ENCODE assay signal across 13 mouse cellular contexts in genomic region chr17:15040455-15040854, GRCm38 (mm10). TPM values are rescaled to one million over a fixed set of nuclear protein-coding genes. Genes with fewer than 3 reads are reported as not detected.
DNase-seq lines count a peak whose midpoint lies in the region; ATAC-seq and TF ChIP-seq lines count a peak whose summit lies in the region.
"Not testable (repeated sequence)": the region's sequence is repeated elsewhere in the genome, so short reads cannot be mapped to it uniquely, and the experiment has no call there.
"Had no signal": no experiment of that assay in that cellular context is flagged by ENCODE, and none has a peak within 500 bp of the region (broad histone marks: within the 10 kb centered on the region; RNA-seq: fewer than 3 reads in every experiment).

No protein-coding gene starts in this region.

- not testable (repeated sequence) for TF ChIP-seq EP300 in lung, postnatal 0 days (IDR thresholded peaks at IDR 0.05)

- H3K9ac ChIP-seq in forebrain, embryonic 12.5 days; intestine, embryonic 14.5 days (ENCODE audit: low read length); liver, embryonic 12.5 days; lung, postnatal 0 days (replicated peaks; ENCODE audit: low read depth); neural tube, embryonic 14.5 days (replicated peaks; ENCODE audit: low read depth, low read length): not testable (repeated sequence)

- not testable (repeated sequence) for TF ChIP-seq CTCF in lung, postnatal 0 days (IDR thresholded peaks at IDR 0.05)

- peak; percentile 70 for ATAC-seq in activated CD4-positive, CD25-positive, alpha-beta regulatory T cell, adult 4 months
- ATAC-seq in forebrain, embryonic 12.5 days (ENCODE audit: low FRiP score): 0 out of 2 replicates have a peak, but pooled peaks have one; percentile 10
- ATAC-seq in intestine, embryonic 14.5 days (replicated peaks; ENCODE audit: low FRiP score, low TSS enrichment, low read depth): peak; percentile 34; the same call in 1 of the 2 replicates
- ATAC-seq in liver, embryonic 12.5 days: peak; percentile 33; the same call in 1 of the 2 replicates
- 0 out of 2 replicates have a peak, but pooled peaks have one; percentile 13 for ATAC-seq in lung, postnatal 0 days
- 0 out of 2 replicates have a peak, but pooled peaks have one; percentile 19 for ATAC-seq in neural tube, embryonic 14.5 days (ENCODE audit: low read depth)

- H3K4me2 ChIP-seq in forebrain, embryonic 12.5 days; intestine, embryonic 14.5 days (ENCODE audit: low read length); liver, embryonic 12.5 days; lung, postnatal 0 days (replicated peaks; ENCODE audit: low read depth, low read length); neural tube, embryonic 14.5 days (ENCODE audit: low read depth, low read length): not testable (repeated sequence)

- H3K9me3 ChIP-seq in forebrain, embryonic 12.5 days; intestine, embryonic 14.5 days (ENCODE audit: control insufficient read depth, low read length); liver, embryonic 12.5 days (replicated peaks); lung, postnatal 0 days (ENCODE audit: low read length); neural tube, embryonic 14.5 days (ENCODE audit: control insufficient read depth, low read length): not testable (repeated sequence)

- not testable (repeated sequence) for H3K36me3 ChIP-seq in forebrain, embryonic 12.5 days (replicated peaks); intestine, embryonic 14.5 days (ENCODE audit: control insufficient read depth, insufficient read depth, low read length); liver, embryonic 12.5 days; lung, postnatal 0 days (ENCODE audit: insufficient read depth, low read length); neural tube, embryonic 14.5 days (ENCODE audit: control insufficient read depth, insufficient read depth, low read length)

- H3K4me1 ChIP-seq in forebrain, embryonic 12.5 days; intestine, embryonic 14.5 days (replicated peaks; ENCODE audit: control insufficient read depth, insufficient read depth, low read length); liver, embryonic 12.5 days; lung, postnatal 0 days (ENCODE audit: insufficient read depth, low read depth, low read length); neural tube, embryonic 14.5 days (ENCODE audit: control insufficient read depth, insufficient read depth, low read length): not testable (repeated sequence)

- DNase-seq in intestine, embryonic 14.5 days (ENCODE audit: low spot score); lung, postnatal 0 days (ENCODE audit: low spot score): not testable (repeated sequence)

- WGBS in forebrain, embryonic 12.5 days: no CpG with 5 or more reads among the region's 3 CpGs
- WGBS in intestine, embryonic 14.5 days: no CpG with 5 or more reads among the region's 3 CpGs
- WGBS in liver, embryonic 12.5 days (ENCODE audit: insufficient replicate concordance): no CpG with 5 or more reads among the region's 3 CpGs
- WGBS in lung, postnatal 0 days: no CpG with 5 or more reads among the region's 3 CpGs
- WGBS in neural tube, embryonic 14.5 days: no CpG with 5 or more reads among the region's 3 CpGs

- not testable (repeated sequence) for H3K27ac ChIP-seq in forebrain, embryonic 12.5 days; intestine, embryonic 14.5 days (ENCODE audit: low read depth); liver, embryonic 12.5 days; lung, postnatal 0 days (ENCODE audit: low read length); neural tube, embryonic 14.5 days (ENCODE audit: low read depth, low read length)

- not testable (repeated sequence) for H3K27me3 ChIP-seq in forebrain, embryonic 12.5 days; intestine, embryonic 14.5 days (replicated peaks; ENCODE audit: control insufficient read depth, insufficient read depth, low read length); liver, embryonic 12.5 days (replicated peaks); lung, postnatal 0 days (replicated peaks; ENCODE audit: insufficient read depth, low read length); neural tube, embryonic 14.5 days (ENCODE audit: control insufficient read depth, insufficient read depth, low read length)

- H3K4me3 ChIP-seq in forebrain, embryonic 12.5 days (replicated peaks); intestine, embryonic 14.5 days (ENCODE audit: low read depth, low read length); liver, embryonic 12.5 days; lung, postnatal 0 days (ENCODE audit: low read depth, low read length); neural tube, embryonic 14.5 days (ENCODE audit: low read depth, low read length): not testable (repeated sequence)

RNA-seq across cellular contexts. Expression of gene Ermard, which starts 0.6 kb away (rescaled TPM):
- polyA plus RNA-seq in activated CD4-positive, CD25-positive, alpha-beta regulatory T cell, adult 4 months (2017; shearing (Covaris generic)): 100 to 1,000 TPM; 102 to 158 TPM
- 91.1 and 106 TPM in 2 replicates for polyA plus RNA-seq in forebrain, embryonic 12.5 days (2016; fragmentation: Nextera tagmentation; extraction: Ambion mirVana)
- polyA plus RNA-seq in intestine, embryonic 14.5 days (2014; fragmentation: Nextera tagmentation; extraction: Ambion mirVana): 61.9 and 75.4 TPM in 2 replicates
- 48.1 and 48.2 TPM in 2 replicates for polyA plus RNA-seq in liver, embryonic 12.5 days (2016; fragmentation: Nextera tagmentation; extraction: Ambion mirVana)
- polyA plus RNA-seq in lung, postnatal 0 days (2015; fragmentation: Nextera tagmentation; extraction: Ambion mirVana): 49.6 and 59.4 TPM in 2 replicates
- polyA plus RNA-seq in neural tube, embryonic 14.5 days (2014; fragmentation: Nextera tagmentation; extraction: Ambion mirVana): 88.5 and 99.2 TPM in 2 replicates

RNA-seq across cellular contexts. Expression of gene Tcte3, which starts 0.8 kb away (rescaled TPM):
- 1 to 10 TPM in 1 of 2 experiments, not detected in 1; 5.5 TPM for polyA plus RNA-seq in activated CD4-positive, CD25-positive, alpha-beta regulatory T cell, adult 4 months (2017; shearing (Covaris generic))
- 0.74 TPM in 1 of 2 replicates, not detected in the other for polyA plus RNA-seq in forebrain, embryonic 12.5 days (2016; fragmentation: Nextera tagmentation; extraction: Ambion mirVana)
- 1.1 TPM in 1 of 2 replicates, not detected in the other for polyA plus RNA-seq in intestine, embryonic 14.5 days (2014; fragmentation: Nextera tagmentation; extraction: Ambion mirVana)
- 3.1 and 3.5 TPM in 2 replicates for polyA plus RNA-seq in liver, embryonic 12.5 days (2016; fragmentation: Nextera tagmentation; extraction: Ambion mirVana)
- polyA plus RNA-seq in lung, postnatal 0 days (2015; fragmentation: Nextera tagmentation; extraction: Ambion mirVana): 1.1 and 1.2 TPM in 2 replicates
- 0.68 TPM in 1 of 2 replicates, not detected in the other for polyA plus RNA-seq in neural tube, embryonic 14.5 days (2014; fragmentation: Nextera tagmentation; extraction: Ambion mirVana)
- polyA plus RNA-seq: embryonic facial prominence, embryonic 12.5 days; forebrain, embryonic 11.5 days; forebrain, postnatal 0 days; kidney, embryonic 14.5 days; lung, embryonic 14.5 days; midbrain, embryonic 13.5 days; thymus, adult 2 months had no signal

RNA-seq across cellular contexts. Expression of gene Gm3448, which starts 0.9 kb away (rescaled TPM):
- polyA plus RNA-seq in activated CD4-positive, CD25-positive, alpha-beta regulatory T cell, adult 4 months (2017; shearing (Covaris generic)): 1 to 10 TPM; 2.1 to 4.7 TPM
- polyA plus RNA-seq in forebrain, embryonic 12.5 days (2016; fragmentation: Nextera tagmentation; extraction: Ambion mirVana): 6.7 and 6.8 TPM in 2 replicates
- polyA plus RNA-seq in intestine, embryonic 14.5 days (2014; fragmentation: Nextera tagmentation; extraction: Ambion mirVana): 3.7 and 3.8 TPM in 2 replicates
- polyA plus RNA-seq in liver, embryonic 12.5 days (2016; fragmentation: Nextera tagmentation; extraction: Ambion mirVana): 4.1 and 5.0 TPM in 2 replicates
- polyA plus RNA-seq in lung, postnatal 0 days (2015; fragmentation: Nextera tagmentation; extraction: Ambion mirVana): 4.4 and 5.0 TPM in 2 replicates
- 2.6 and 4.2 TPM in 2 replicates for polyA plus RNA-seq in neural tube, embryonic 14.5 days (2014; fragmentation: Nextera tagmentation; extraction: Ambion mirVana)

RNA-seq across cellular contexts. Expression of gene Gm3435, which starts 30.5 kb away (rescaled TPM):
- polyA plus RNA-seq in activated CD4-positive, CD25-positive, alpha-beta regulatory T cell, adult 4 months (2017; shearing (Covaris generic)): 10 to 100 TPM in 1 of 2 experiments, 1 to 10 TPM in 1; 5.6 to 10.9 TPM
- polyA plus RNA-seq in forebrain, embryonic 12.5 days (2016; fragmentation: Nextera tagmentation; extraction: Ambion mirVana): 9.0 and 10.8 TPM in 2 replicates
- polyA plus RNA-seq in intestine, embryonic 14.5 days (2014; fragmentation: Nextera tagmentation; extraction: Ambion mirVana): 4.5 and 5.1 TPM in 2 replicates
- polyA plus RNA-seq in liver, embryonic 12.5 days (2016; fragmentation: Nextera tagmentation; extraction: Ambion mirVana): 4.2 and 4.9 TPM in 2 replicates
- polyA plus RNA-seq in lung, postnatal 0 days (2015; fragmentation: Nextera tagmentation; extraction: Ambion mirVana): 4.5 and 5.6 TPM in 2 replicates
- 4.6 and 6.6 TPM in 2 replicates for polyA plus RNA-seq in neural tube, embryonic 14.5 days (2014; fragmentation: Nextera tagmentation; extraction: Ambion mirVana)

Comparison
In these comparisons a context has a peak if more than half of its experiments do, and no peak if none do; other contexts are left out.
1. ATAC-seq: peak in every context shown above with its lines; median percentile 70 in activated CD4-positive, CD25-positive, alpha-beta regulatory T cell, adult 4 months; 34 in intestine, embryonic 14.5 days; 33 in liver, embryonic 12.5 days; 19 in neural tube, embryonic 14.5 days; 13 in lung, postnatal 0 days; 10 in forebrain, embryonic 12.5 days.